Mouse (Mus musculus): ENCODE data around the gene Lmbr1l. TPM values are rescaled to one million over a fixed set of nuclear protein-coding genes. Genes with fewer than 3 reads are reported as not detected.

Lmbr1l gene
- polyA plus RNA-seq, 1 experiment from 2014 or later = 4.9 TPM

GRCm38 (mm10) chr15:98930017-98930734 is 12.1 kb upstream of the Lmbr1l start:
- no peak for DNase-seq
- no peak overlapping the region for H3K27ac ChIP-seq (ENCODE audit: low read depth)
- H3K4me2 ChIP-seq (ENCODE audit: low read depth, low read length) = no peak overlapping the region
- WGBS (ENCODE audit: insufficient replicate concordance) = 52% methylated on average over 8 of the region's 8 CpGs
- no peaks in the 10 kb centered on the region for H3K9me3 ChIP-seq (ENCODE audit: low read length)
- peaks cover 10% of the 10 kb centered on the region for H3K36me3 ChIP-seq (replicated peaks; ENCODE audit: insufficient read depth, low read length)
- H3K4me3 ChIP-seq (ENCODE audit: low read depth, low read length) = no peak overlapping the region
- no peak for TF ChIP-seq CTCF (IDR thresholded peaks at IDR 0.05; ENCODE audit: low read depth)
- no peak for TF ChIP-seq EP300 (IDR thresholded peaks at IDR 0.05; ENCODE audit: low read depth)
- no peaks in the 10 kb centered on the region for H3K27me3 ChIP-seq (ENCODE audit: insufficient read depth, low read length)
- no peak overlapping the region for H3K9ac ChIP-seq (replicated peaks)
- no peak for ATAC-seq
- peaks cover 16% of the 10 kb centered on the region for H3K4me1 ChIP-seq (ENCODE audit: insufficient read depth)

- H3K4me2 ChIP-seq (ENCODE audit: low read depth, low read length) = no peak overlapping the region
- peak; percentile 67 for ATAC-seq
- H3K4me3 ChIP-seq (ENCODE audit: low read depth, low read length) = no peak overlapping the region
- TF ChIP-seq CTCF (IDR thresholded peaks at IDR 0.05; ENCODE audit: low read depth) (peak; percentile 76), EP300 (IDR thresholded peaks at IDR 0.05; ENCODE audit: low read depth) (no peak)
- no peaks in the 10 kb centered on the region for H3K9me3 ChIP-seq (ENCODE audit: low read length)
- DNase-seq = peak; percentile 63
- 18% methylated on average over 13 of the region's 13 CpGs for WGBS (ENCODE audit: insufficient replicate concordance)
- no peaks in the 10 kb centered on the region for H3K27me3 ChIP-seq (ENCODE audit: insufficient read depth, low read length)
- H3K27ac ChIP-seq (ENCODE audit: low read depth) = no peak overlapping the region
- peaks cover 10% of the 10 kb centered on the region for H3K4me1 ChIP-seq (ENCODE audit: insufficient read depth)
- peaks cover 10% of the 10 kb centered on the region for H3K36me3 ChIP-seq (replicated peaks; ENCODE audit: insufficient read depth, low read length)
- H3K9ac ChIP-seq (replicated peaks) = no peak overlapping the region
Observed at GRCm38 (mm10) chr15:98928598-98929240, 10.7 kb upstream of the Lmbr1l start.

- 79% methylated on average over 5 of the region's 5 CpGs for WGBS (ENCODE audit: insufficient replicate concordance)
- no peaks in the 10 kb centered on the region for H3K9me3 ChIP-seq (ENCODE audit: low read length)
Observed at GRCm38 (mm10) chr15:98927566-98927965, 9.5 kb upstream of the Lmbr1l start.

GRCm38 (mm10) chr15:98924682-98925081 is 6.7 kb upstream of the Lmbr1l start:
- no peak for TF ChIP-seq EP300 (IDR thresholded peaks at IDR 0.05; ENCODE audit: low read depth)
- TF ChIP-seq CTCF (IDR thresholded peaks at IDR 0.05; ENCODE audit: low read depth) = no peak
- DNase-seq (no peak), ATAC-seq (peak; percentile 31)
- Histone ChIP-seq H3K27ac (ENCODE audit: low read depth) (no peak overlapping the region; the same call in 1 of the 2 replicates), H3K4me2 (ENCODE audit: low read depth, low read length) (no peak overlapping the region), H3K4me1 (ENCODE audit: insufficient read depth) (peaks cover 7% of the 10 kb centered on the region), H3K4me3 (ENCODE audit: low read depth, low read length) (no peak overlapping the region), H3K36me3 (replicated peaks; ENCODE audit: insufficient read depth, low read length) (no peaks in the 10 kb centered on the region), H3K9me3 (ENCODE audit: low read length) (no peaks in the 10 kb centered on the region), H3K27me3 (ENCODE audit: insufficient read depth, low read length) (no peaks in the 10 kb centered on the region), H3K9ac (replicated peaks) (no peak overlapping the region)
- 49% methylated on average over 3 of the region's 3 CpGs for WGBS (ENCODE audit: insufficient replicate concordance)

More at GRCm38 (mm10) chr15:98927566-98927965, 9.5 kb upstream of the Lmbr1l start:
- Histone ChIP-seq H3K4me3 (ENCODE audit: low read depth, low read length) (no peak overlapping the region), H3K9ac (replicated peaks) (no peak overlapping the region), H3K27me3 (ENCODE audit: insufficient read depth, low read length) (no peaks in the 10 kb centered on the region), H3K4me2 (ENCODE audit: low read depth, low read length) (no peak overlapping the region), H3K36me3 (replicated peaks; ENCODE audit: insufficient read depth, low read length) (peaks cover 6% of the 10 kb centered on the region), H3K27ac (ENCODE audit: low read depth) (no peak overlapping the region), H3K4me1 (ENCODE audit: insufficient read depth) (peaks cover 7% of the 10 kb centered on the region; the same call in 1 of the 2 replicates)
- no peak for ATAC-seq
- no peak for TF ChIP-seq CTCF (IDR thresholded peaks at IDR 0.05; ENCODE audit: low read depth)
- TF ChIP-seq EP300 (IDR thresholded peaks at IDR 0.05; ENCODE audit: low read depth) = no peak
- no peak for DNase-seq

GRCm38 (mm10) chr15:98923031-98923537 is 5.1 kb upstream of the Lmbr1l start:
- H3K9me3 ChIP-seq (ENCODE audit: low read length) = no peaks in the 10 kb centered on the region
- WGBS (ENCODE audit: insufficient replicate concordance) = 71% methylated on average over 2 of the region's 2 CpGs
- TF ChIP-seq CTCF (IDR thresholded peaks at IDR 0.05; ENCODE audit: low read depth) = no peak
- TF ChIP-seq EP300 (IDR thresholded peaks at IDR 0.05; ENCODE audit: low read depth) = no peak
- no peak overlapping the region for H3K4me3 ChIP-seq (ENCODE audit: low read depth, low read length)
- peaks cover 2% of the 10 kb centered on the region for H3K4me1 ChIP-seq (ENCODE audit: insufficient read depth)
- no peak overlapping the region for H3K9ac ChIP-seq (replicated peaks)
- H3K27me3 ChIP-seq (ENCODE audit: insufficient read depth, low read length) = no peaks in the 10 kb centered on the region
- no peak overlapping the region for H3K4me2 ChIP-seq (ENCODE audit: low read depth, low read length)
- DNase-seq = no peak
- ATAC-seq = no peak
- H3K27ac ChIP-seq (ENCODE audit: low read depth) = peak overlapping the region; percentile 32
- H3K36me3 ChIP-seq (replicated peaks; ENCODE audit: insufficient read depth, low read length) = no peaks in the 10 kb centered on the region

GRCm38 (mm10) chr15:98922581-98922980 is 4.5 kb upstream of the Lmbr1l start:
- 34% methylated on average over 3 of the region's 3 CpGs for WGBS (ENCODE audit: insufficient replicate concordance)

More at GRCm38 (mm10) chr15:98922581-98922980, 4.5 kb upstream of the Lmbr1l start:
- H3K4me3 ChIP-seq (ENCODE audit: low read depth, low read length) = no peak overlapping the region
- peak overlapping the region; percentile 32 for H3K27ac ChIP-seq (ENCODE audit: low read depth)
- no peak overlapping the region for H3K9ac ChIP-seq (replicated peaks)
- no peaks in the 10 kb centered on the region for H3K9me3 ChIP-seq (ENCODE audit: low read length)
- no peak overlapping the region for H3K4me2 ChIP-seq (ENCODE audit: low read depth, low read length)
- H3K36me3 ChIP-seq (replicated peaks; ENCODE audit: insufficient read depth, low read length) = no peaks in the 10 kb centered on the region
- no peak for TF ChIP-seq EP300 (IDR thresholded peaks at IDR 0.05; ENCODE audit: low read depth)
- no peak for TF ChIP-seq CTCF (IDR thresholded peaks at IDR 0.05; ENCODE audit: low read depth)
- H3K27me3 ChIP-seq (ENCODE audit: insufficient read depth, low read length) = no peaks in the 10 kb centered on the region
- H3K4me1 ChIP-seq (ENCODE audit: insufficient read depth) = peaks cover 2% of the 10 kb centered on the region
- no peak for ATAC-seq
- no peak for DNase-seq
